Mouse (Mus musculus) megakaryocyte, adult 5-6 weeks (primary cell): ENCODE data around the gene Ola1. TPM values are rescaled to one million over a fixed set of nuclear protein-coding genes. Genes with fewer than 3 reads are reported as not detected.

Experiments used
- ATAC-seq: 2 replicates; pipeline ENCODE4 v1.8.0; 2016; ENCODE audit warnings: mild to moderate bottlenecking, inconsistent platforms; ENCODE audit not compliant: poor library complexity, severe bottlenecking
- total RNA-seq, 2 experiments: library from RNA; stranded (forward) in 1 of 2; stranded (reverse) in 1 of 2; fragments of 153-499, 151-499 nt in 1 of 2; fragments of 221-1000, 200-1000 nt in 1 of 2; gene quantifications; 2 replicates each; pipeline versions ENCODE4 v1.2.3 to v1.2.4; 2015 to 2017

The Ola1 gene
- total RNA-seq, 2 experiments from 2014 or later, result 82.6 to 87.6 TPM

- ATAC-seq, result no peak
Observed at GRCm38 (mm10) chr2:73150526-73150925, 68.2 kb downstream of the Ola1 start.

DNA sequence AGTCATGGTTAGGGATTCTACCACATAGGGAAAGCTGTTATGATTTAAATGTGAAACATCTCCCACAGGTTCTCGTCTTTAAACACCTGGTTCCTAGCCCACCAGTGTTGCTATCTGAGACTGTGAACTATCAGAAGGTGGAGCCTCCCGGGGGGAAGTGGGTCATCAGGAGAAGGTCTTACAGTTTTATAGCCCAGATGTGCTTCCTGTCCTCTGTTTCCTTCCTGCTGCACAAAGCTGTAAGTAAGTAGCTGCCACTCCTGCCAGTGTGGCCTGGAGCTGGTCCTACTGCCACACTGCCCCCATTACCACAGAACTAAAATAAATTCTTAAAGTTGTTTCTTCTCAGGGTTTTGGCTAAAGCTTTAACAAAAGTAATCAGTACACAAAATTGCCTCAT, 72.6 kb downstream of the Ola1 start:
- ATAC-seq, result peak; percentile 38; the same call in 1 of the 2 replicates

- ATAC-seq, result no peak
Observed at GRCm38 (mm10) chr2:73143732-73144131, 75.0 kb downstream of the Ola1 start.

GRCm38 (mm10) chr2:73142832-73143470, 75.8 kb downstream of the Ola1 start:
- no peak for ATAC-seq

GRCm38 (mm10) chr2:73132897-73133296, 85.8 kb downstream of the Ola1 start:
- no peak for ATAC-seq

DNA sequence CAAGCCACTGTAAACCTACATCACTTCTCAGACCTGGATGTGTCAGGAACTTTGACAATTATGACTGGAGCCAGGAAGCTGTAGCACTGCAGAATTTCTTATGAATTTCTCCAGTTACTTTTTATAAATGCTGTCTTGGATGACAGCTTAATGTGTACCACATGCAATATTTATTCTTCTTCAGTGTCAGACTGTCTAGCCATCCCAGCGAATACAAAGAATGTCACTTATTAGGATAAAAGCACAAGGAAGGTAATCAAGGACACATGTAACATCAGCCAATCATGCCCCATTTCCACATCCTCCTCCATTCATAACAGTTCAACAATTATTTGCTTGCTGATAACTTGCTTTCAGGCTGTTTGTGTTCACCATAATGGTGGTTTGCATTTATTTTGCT, 91.0 kb downstream of the Ola1 start:
- ATAC-seq, result no peak

DNA sequence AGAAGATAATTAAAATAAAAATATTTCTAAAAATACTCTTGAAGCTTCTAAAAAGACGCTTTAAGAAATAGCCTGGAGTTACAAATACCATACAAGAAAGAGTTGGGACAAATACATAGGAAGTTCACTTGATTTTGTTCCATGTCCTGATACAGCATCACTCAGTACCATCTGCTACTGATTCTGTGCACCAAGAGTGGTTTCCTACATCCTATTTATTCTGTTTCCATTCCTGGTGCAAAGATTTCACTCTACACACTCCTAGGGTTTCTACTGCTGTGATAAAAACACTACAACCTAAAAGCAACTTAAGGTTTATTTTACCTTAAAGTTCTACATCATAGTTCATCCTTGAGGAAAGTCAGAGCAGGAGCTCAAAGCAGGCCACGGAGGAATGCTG, 99.9 kb downstream of the Ola1 start:
- ATAC-seq, result no peak

DNA sequence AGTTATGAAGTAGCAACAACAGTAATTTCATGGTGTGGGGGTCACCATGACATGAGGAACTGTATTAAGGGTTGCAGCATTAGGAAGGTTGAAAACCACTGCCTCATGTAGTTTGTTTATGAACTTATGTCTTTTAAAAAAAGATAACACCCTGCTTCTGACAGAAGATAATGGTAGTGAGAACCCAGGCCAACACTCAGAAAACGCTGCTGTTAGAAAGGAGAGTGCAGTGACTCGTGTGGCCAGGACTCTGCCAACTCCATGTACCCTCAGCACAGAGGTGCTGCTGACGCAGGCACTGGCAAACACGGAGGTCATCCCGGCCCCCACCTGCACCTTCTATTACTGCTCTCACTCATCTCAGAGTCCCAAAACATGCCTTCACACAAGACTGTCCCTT, 111.6 kb downstream of the Ola1 start:
- ATAC-seq, result no peak

GRCm38 (mm10) chr2:73096491-73096890, 122.2 kb downstream of the Ola1 start:
- no peak for ATAC-seq

DNA sequence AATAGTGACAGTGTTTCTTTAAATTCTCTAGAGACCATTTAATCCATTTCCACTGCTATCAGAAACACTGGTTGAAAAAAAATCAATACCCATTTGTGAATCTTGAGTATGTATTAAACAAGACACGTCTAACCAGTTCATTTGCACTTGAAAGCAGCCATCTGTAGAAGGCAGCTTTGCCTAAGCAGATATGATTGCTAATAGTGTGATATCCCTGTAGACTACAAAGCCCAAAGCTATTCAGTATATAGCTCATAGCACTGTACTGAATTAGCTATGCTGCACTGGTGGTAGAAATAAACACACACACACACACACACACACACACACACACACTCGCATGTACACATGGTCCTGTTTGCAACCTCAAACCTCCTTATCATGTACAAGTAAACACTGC, 123.4 kb downstream of the Ola1 start:
- ATAC-seq, result no peak

DNA sequence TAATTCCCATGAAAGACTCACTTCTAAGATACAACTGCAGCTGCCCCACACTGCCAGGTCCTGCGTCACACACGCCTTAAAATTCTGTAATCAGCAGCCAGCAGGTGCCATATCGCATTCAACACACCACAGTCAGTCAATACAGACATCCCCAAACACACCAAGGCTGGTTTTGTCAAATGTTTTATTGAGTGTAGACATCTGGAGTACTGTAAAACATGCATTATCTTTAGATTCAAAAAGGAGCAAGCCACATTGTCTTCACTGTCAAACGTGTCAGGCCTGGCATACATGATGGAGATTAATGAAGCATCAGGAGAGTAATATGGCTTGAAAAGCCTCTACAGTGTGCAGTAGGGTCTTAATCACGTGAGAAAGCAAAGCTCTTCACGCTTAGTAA, 125.7 kb downstream of the Ola1 start:
- peak; percentile 21; the same call in 1 of the 2 replicates for ATAC-seq

DNA sequence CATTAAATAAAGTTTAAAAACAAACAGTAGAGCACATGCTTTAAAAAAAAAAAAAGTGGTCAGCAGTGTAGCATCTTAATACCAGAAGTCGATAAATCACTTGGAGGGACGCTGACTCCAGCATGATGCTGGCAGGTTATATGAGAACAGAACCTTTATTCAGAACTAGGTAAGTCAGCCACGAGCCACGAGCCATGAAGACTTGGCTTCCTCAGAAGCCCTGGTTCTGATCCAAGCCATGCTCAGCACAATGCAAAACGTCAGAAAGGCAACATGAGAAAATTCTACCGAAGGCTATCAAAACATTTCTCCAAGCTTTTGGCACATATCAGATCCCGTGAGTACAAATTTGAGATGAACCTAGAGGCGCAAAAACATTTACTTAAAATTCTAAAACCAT, 127.4 kb downstream of the Ola1 start:
- ATAC-seq, result no peak

- no peak for ATAC-seq
Observed at GRCm38 (mm10) chr2:73087641-73088040, 131.1 kb downstream of the Ola1 start.

DNA sequence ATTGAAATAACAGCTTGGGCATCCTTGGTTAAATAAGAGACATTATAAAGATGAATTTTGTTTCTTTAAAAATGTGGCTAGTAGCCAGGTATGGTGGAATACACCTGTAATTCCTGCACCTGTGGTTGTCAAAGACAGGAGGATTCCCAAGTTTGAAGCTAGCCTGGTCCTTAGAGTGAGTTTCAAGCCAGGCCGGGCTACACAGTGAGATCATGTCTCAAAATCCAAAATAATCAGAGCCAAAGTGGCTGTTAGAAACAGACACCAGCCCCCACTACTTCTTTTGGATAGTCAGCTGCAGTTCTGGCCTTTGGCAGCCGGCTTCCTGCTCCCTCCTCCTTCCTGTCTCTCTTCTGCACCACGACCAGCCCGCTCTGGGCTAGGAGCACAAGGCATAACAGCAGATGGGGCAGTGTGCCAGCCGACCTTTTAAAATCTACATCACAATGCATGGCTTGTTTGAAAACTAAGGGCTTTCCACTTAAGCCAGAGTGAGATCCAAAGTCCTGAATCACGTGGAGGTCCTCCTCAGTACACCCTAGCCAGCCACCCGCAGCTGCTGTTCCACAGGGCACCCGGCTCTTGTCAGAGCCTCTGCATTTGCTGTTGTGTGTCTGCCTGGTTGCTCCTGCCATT, 132.9 kb downstream of the Ola1 start:
- 0 out of 2 replicates have a peak, but pooled peaks have one; percentile 35 for ATAC-seq

DNA sequence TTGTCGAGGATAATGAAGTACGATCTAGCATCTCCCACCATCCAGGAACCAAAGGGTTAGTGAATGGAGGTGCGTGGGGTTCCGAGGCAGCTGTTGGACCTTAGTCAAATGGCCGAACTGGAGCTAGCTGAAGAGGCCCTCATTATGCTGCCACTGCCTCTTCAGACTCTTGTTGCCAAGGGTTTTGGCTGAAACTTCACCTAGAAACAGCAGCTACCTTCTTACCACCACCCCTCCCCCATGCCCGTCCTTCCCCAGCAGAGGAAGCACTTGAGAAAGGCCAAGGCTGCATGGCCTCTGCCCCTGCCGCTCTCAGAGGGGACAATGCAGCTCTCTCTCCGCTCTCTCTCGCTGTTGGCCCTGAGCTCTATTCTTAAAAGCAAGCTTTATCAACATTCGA, 136.2 kb downstream of the Ola1 start:
- ATAC-seq, result no peak

DNA sequence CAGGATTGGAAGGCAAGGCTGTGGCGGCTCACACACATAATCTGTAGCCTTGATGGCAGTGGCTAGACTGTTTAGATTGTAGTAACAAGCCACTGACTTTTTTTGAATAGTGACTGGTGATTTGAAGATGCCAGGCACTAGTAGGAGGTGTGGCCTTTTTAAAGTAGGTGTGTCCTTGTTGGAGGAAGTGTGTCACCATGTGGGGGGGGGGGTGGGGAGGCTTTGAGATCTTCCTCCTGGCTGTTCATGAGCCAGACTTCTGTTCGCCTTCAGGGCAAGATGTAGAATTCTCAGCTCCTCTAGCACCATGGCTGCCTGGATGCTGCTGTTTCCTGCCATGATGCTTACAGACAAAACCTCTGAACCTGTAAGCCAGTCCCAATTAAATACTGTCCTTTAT, 136.9 kb downstream of the Ola1 start:
- ATAC-seq, result 0 out of 2 replicates have a peak, but pooled peaks have one; percentile 21

- peak; percentile 90 for ATAC-seq
Observed at GRCm38 (mm10) chr2:73080084-73080483, 138.6 kb downstream of the Ola1 start.

- ATAC-seq, result no peak
Observed at GRCm38 (mm10) chr2:73079311-73079710, 139.4 kb downstream of the Ola1 start.

GRCm38 (mm10) chr2:73073811-73074472, 144.8 kb downstream of the Ola1 start:
- no peak for ATAC-seq

DNA sequence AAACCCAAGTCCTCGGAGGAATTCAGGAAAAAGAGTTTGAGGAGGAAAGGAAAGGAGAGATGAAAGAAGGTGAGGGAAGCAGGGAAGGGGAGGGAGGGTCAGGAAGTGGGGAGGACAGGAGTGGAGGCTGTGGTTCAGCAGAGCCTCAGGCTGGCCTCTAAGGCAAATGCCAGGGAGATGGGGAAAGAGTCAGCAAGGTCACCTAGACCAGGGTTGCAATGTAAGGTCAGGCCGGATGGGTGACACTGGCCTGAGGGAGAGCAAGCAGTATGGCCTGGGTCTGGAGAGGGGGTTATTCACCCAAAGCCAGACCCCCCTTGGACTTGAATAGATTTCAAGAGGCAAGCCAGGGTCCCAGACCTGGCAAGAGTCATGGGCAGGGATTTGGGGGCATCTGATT, 147.5 kb downstream of the Ola1 start:
- ATAC-seq, result no peak

GRCm38 (mm10) chr2:73070449-73071076, 148.2 kb downstream of the Ola1 start:
- no peak for ATAC-seq
